Mouse (Mus musculus): ENCODE measurements around the gene 4930469K13Rik.

DNA sequence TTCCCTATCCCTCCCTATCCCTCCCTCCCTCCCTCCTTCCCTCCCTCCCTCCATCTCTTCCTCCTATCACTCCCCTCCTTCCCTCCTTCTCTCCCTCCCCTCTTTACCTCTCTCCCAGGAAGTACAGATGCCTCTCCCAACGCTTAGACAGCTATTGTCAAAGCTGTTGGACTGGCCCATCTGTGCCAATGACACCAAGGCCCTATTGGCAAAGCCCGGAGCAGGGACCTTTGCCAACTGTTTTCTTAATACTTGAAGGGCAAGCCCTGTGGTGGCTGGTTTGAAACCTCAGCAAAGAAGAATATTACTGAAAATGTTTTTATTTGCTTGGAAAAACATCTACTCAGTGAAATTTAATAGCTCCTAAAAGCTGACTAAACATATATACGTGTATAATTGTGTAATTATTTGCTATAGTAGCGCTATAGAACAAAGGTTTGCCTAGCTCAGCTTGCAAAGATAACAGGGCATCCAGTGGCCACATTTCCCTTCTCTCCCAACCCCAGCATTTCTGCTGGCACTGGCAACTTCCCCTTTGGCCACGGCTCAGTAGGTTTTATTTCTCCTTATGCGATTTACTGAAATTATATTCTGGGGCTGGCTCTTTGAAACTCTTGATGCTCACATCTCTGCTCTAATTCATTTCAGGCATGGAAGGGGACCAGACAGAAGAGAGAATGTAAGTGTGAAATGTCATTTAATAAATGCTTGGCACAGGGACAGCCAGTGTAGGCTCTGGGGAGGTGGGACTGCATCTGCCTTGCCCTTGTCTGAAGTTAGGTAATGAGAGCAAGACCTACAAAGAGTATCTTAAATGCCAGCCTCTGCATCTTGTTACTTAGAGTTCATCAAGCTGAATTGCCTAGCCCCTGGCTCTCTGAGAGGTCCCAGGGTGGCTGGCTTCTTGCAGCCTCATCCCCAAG lies 18.6 kb downstream of the 4930469K13Rik start:
- TF ChIP-seq EP300 (optimal IDR thresholded peaks at IDR 0.05) (no peak), CTCF (IDR thresholded peaks at IDR 0.05; ENCODE audit: low read depth) (no peak)

All from stomach, postnatal 0 days (tissue).